24 mouse cellular contexts compared by ENCODE assay signal in genomic region chr10:83153374-83153773, GRCm38 (mm10).
DNase-seq lines count a peak whose midpoint lies in the region; ATAC-seq lines count a peak whose summit lies in the region.
"Had no signal": no experiment of that assay in that cellular context is flagged by ENCODE, and none has a peak within 500 bp of the region (broad histone marks: within the 10 kb centered on the region; RNA-seq: fewer than 3 reads in every experiment).

No protein-coding gene starts in this region.

- H3K4me2 ChIP-seq in liver, embryonic 15.5 days = peak overlapping the region; percentile 54
- H3K4me2 ChIP-seq: embryonic facial prominence, embryonic 15.5 days; forebrain, embryonic 15.5 days; heart, embryonic 12.5 days; hindbrain, embryonic 14.5 days; limb, embryonic 13.5 days; midbrain, embryonic 12.5 days had no signal

- ATAC-seq in liver, embryonic 15.5 days (ENCODE audit: insufficient read depth) = peak; percentile 79
- peak; percentile 26; the same call in 1 of the 2 replicates for ATAC-seq in megakaryocyte-erythroid progenitor cell, adult 5-6 weeks (replicated peaks; ENCODE audit: low FRiP score, low TSS enrichment, poor library complexity, severe bottlenecking)
- ATAC-seq: forebrain, embryonic 15.5 days had no signal

- peak overlapping the region; percentile 21 for H3K4me3 ChIP-seq in liver, embryonic 15.5 days (replicated peaks)
- H3K4me3 ChIP-seq: embryonic facial prominence, embryonic 10.5 days; embryonic facial prominence, embryonic 15.5 days; forebrain, embryonic 15.5 days; heart, embryonic 12.5 days; limb, embryonic 13.5 days; midbrain, embryonic 12.5 days had no signal

- peak overlapping the region; percentile 59 for H3K27ac ChIP-seq in liver, embryonic 15.5 days (replicated peaks)
- H3K27ac ChIP-seq: embryonic facial prominence, embryonic 10.5 days; embryonic facial prominence, embryonic 15.5 days; forebrain, embryonic 15.5 days; hindbrain, embryonic 14.5 days; limb, embryonic 13.5 days; midbrain, embryonic 12.5 days had no signal

- 0 out of 2 replicates have a peak overlapping the region, but pooled peaks have one; percentile 3 for H3K9ac ChIP-seq in liver, embryonic 15.5 days
- H3K9ac ChIP-seq: embryonic facial prominence, embryonic 15.5 days; forebrain, embryonic 15.5 days; heart, embryonic 12.5 days; hindbrain, embryonic 14.5 days; limb, embryonic 13.5 days; midbrain, embryonic 12.5 days had no signal

- H3K4me1 ChIP-seq in liver, embryonic 15.5 days (replicated peaks) = peaks cover 36% of the 10 kb centered on the region

- no peaks in the 10 kb centered on the region for H3K36me3 ChIP-seq in liver, embryonic 15.5 days (replicated peaks)
- H3K36me3 ChIP-seq: embryonic facial prominence, embryonic 10.5 days; embryonic facial prominence, embryonic 15.5 days; forebrain, embryonic 15.5 days; heart, embryonic 12.5 days; limb, embryonic 13.5 days; midbrain, embryonic 12.5 days had no signal

- peak; percentile 40 for DNase-seq in c-Kit-positive CD71-positive TER-119-negative erythroid progenitor cells, embryonic 14.5 days (ENCODE audit: low read depth)
- peak; percentile 55 for DNase-seq in liver
- DNase-seq in embryo, embryonic 10 days (ENCODE audit: low spot score) = no peak
- DNase-seq in cerebellum, adult 9-11 months = no peak
- no peak for DNase-seq in thymus, adult 18-20 months
- DNase-seq: B cell, adult 2 months; cerebellum, adult 11 months; cerebellum, postnatal 10 days; gastrocnemius, postnatal 36 days; heart, adult 18-20 months; kidney, adult 11 months; kidney, postnatal 14 days; lung, adult 2 months; lung, postnatal 10 days; right cerebral cortex, postnatal 14 days had no signal

- H3K9me3 ChIP-seq in liver, embryonic 15.5 days (replicated peaks) = no peaks in the 10 kb centered on the region
- H3K9me3 ChIP-seq: embryonic facial prominence, embryonic 10.5 days; embryonic facial prominence, embryonic 15.5 days; forebrain, embryonic 15.5 days; limb, embryonic 13.5 days; midbrain, embryonic 12.5 days had no signal

- WGBS in liver, embryonic 15.5 days (ENCODE audit: insufficient replicate concordance) = 32% methylated on average over 5 of the region's 5 CpGs

- no peaks in the 10 kb centered on the region for H3K27me3 ChIP-seq in liver, embryonic 15.5 days
- H3K27me3 ChIP-seq: embryonic facial prominence, embryonic 15.5 days; forebrain, embryonic 15.5 days; heart, embryonic 12.5 days; limb, embryonic 13.5 days; midbrain, embryonic 12.5 days had no signal

Comparison
In these comparisons a context has a peak if more than half of its experiments do, and no peak if none do; other contexts are left out.
1. DNase-seq: peak in c-Kit-positive CD71-positive TER-119-negative erythroid progenitor cells, embryonic 14.5 days (single experiment) and liver (single experiment); none in embryo, embryonic 10 days (single experiment), cerebellum, adult 9-11 months (single experiment) and thymus, adult 18-20 months (0 of 2).